Mouse (Mus musculus): Measurements from ENCODE around the gene Tdpoz2.
"Not testable (repeated sequence)": the region's sequence is repeated elsewhere in the genome, so short reads cannot be mapped to it uniquely, and the experiment has no call there.

Tdpoz2 gene

GRCm38 (mm10) chr3:93652586-93652985, at the start of gene Tdpoz2:
Tdpoz2 (minus strand) TSS chr3:93652686.
- no peak for DNase-seq

- DNase-seq: not testable (repeated sequence)
Observed at GRCm38 (mm10) chr3:93692970-93693369, 40.5 kb upstream of the Tdpoz2 start, which contains the start of gene Gm37596. Gm37596 (minus strand) TSS chr3:93693070.

- not testable (repeated sequence) for DNase-seq
Observed at GRCm38 (mm10) chr3:93676210-93676609, 23.7 kb upstream of the Tdpoz2 start, which contains the start of gene Tdpoz1. Tdpoz1 (minus strand) TSS chr3:93676310.

GRCm38 (mm10) chr3:93670805-93671503, 18.5 kb upstream of the Tdpoz2 start:
- not testable (repeated sequence) for DNase-seq

GRCm38 (mm10) chr3:93654260-93654659, 1.8 kb upstream of the Tdpoz2 start:
- DNase-seq: no peak

GRCm38 (mm10) chr3:93630917-93631714, 21.4 kb downstream of the Tdpoz2 start:
- DNase-seq: not testable (repeated sequence)

- DNase-seq: peak; percentile 11
Observed at GRCm38 (mm10) chr3:93608970-93609369, 43.5 kb downstream of the Tdpoz2 start.

GRCm38 (mm10) chr3:93601903-93602302, 50.6 kb downstream of the Tdpoz2 start:
- no peak for DNase-seq

Data from right cerebral cortex, adult 18-20 months (tissue).